Mouse (Mus musculus) spleen, adult 2 months (tissue): ENCODE data around the gene Ugt1a10.
"Not testable (repeated sequence)": the region's sequence is repeated elsewhere in the genome, so short reads cannot be mapped to it uniquely, and the experiment has no call there.

Experiments used
- CTCF ChIP-seq: fragments of 200-500 bp; IDR thresholded peaks from 2 replicates; pipeline ENCODE4 v1.5.1; 2011; ENCODE audit warnings: mild to moderate bottlenecking, inconsistent platforms; ENCODE audit not compliant: insufficient read depth, insufficient read length, insufficient replicate concordance; ENCODE audit errors: extremely low read depth
- POLR2A ChIP-seq: fragments of 200-500 bp; IDR thresholded peaks from 2 replicates; pipeline ENCODE4 v1.6.1; 2011; ENCODE audit warnings: low read depth, low read length, inconsistent platforms

DNA sequence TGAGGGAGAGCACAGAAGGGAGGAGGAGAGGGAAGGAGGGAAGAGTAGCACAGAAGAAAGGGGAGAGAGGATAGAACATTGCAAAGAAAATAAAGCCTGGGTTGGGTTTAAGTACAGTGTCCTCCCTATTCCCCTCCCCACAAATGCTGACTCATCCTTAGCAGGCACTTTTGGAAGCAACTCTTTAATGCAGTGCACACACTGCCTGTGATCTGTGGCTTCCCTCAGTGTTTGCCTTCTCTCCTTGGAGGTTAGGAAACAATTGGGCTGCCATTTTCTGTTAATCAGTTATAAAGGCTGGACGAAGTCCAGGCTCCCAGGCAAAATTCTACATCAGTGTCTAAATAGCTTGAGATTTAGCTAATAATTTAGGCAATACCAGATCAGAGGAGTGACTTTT is 85.3 kb downstream of the Ugt1a10 start:
- TF ChIP-seq POLR2A, CTCF: not testable (repeated sequence)
